Mouse (Mus musculus) hematopoietic multipotent progenitor cell, adult 10-12 weeks (in vitro differentiated cells): ENCODE results near the gene Slc26a9. TPM values are rescaled to one million over a fixed set of nuclear protein-coding genes. Genes with fewer than 3 reads are reported as not detected.

Source experiments
- polyA plus RNA-seq: library from polyadenylated mRNA; stranded (reverse); fragments of >175 nt; gene quantifications from 2 replicates; pipeline ENCODE4 v1.2.3, GENCODE M21; 2012; ENCODE audit warnings: low replicate concordance

Gene Slc26a9
- not detected in 2 replicates for polyA plus RNA-seq

GRCm38 (mm10) chr1:131743868-131744464 is at the start of gene Slc26a9:
Gene Slc26a9, plus strand, starts transcription at chr1:131744022.

GRCm38 (mm10) chr1:131797202-131797909 is 53.5 kb downstream of the Slc26a9 start, which contains the start of gene Pm20d1:
Gene Pm20d1, plus strand, starts transcription at chr1:131797381.

Other genes with a start within 250 kb of the Slc26a9 start
- 10.7 and 14.6 TPM in 2 replicates for gene Srgap2, start 216.7 kb upstream of the Slc26a9 start, polyA plus RNA-seq
- 0.52 and 0.72 TPM in 2 replicates for gene Fam72a, start 216.1 kb upstream of the Slc26a9 start, polyA plus RNA-seq
- gene Avpr1b, start 144.8 kb upstream of the Slc26a9 start, polyA plus RNA-seq, result not detected in 2 replicates
- 52.7 and 125 TPM in 2 replicates for gene Ctse, start 105.7 kb upstream of the Slc26a9 start, polyA plus RNA-seq
- 0.73 and 1.7 TPM in 2 replicates for gene Rab7b, start 55.3 kb upstream of the Slc26a9 start, polyA plus RNA-seq
- 0.02 and 0.04 TPM in 2 replicates for gene Pm20d1, start 53.4 kb downstream of the Slc26a9 start, polyA plus RNA-seq
- 10.0 and 29.0 TPM in 2 replicates for gene Slc41a1, start 83.5 kb downstream of the Slc26a9 start, polyA plus RNA-seq
- 6.6 and 16.2 TPM in 2 replicates for gene Rab29, start 123.2 kb downstream of the Slc26a9 start, polyA plus RNA-seq
- gene Nucks1, start 166.5 kb downstream of the Slc26a9 start, polyA plus RNA-seq, result 5.1 and 8.8 TPM in 2 replicates
- gene Slc45a3, start 218.9 kb downstream of the Slc26a9 start, polyA plus RNA-seq, result 11.4 and 23.1 TPM in 2 replicates